Mouse (Mus musculus): ENCODE data around the gene Sipa1l3.

- TF ChIP-seq POLR2A (IDR thresholded peaks at IDR 0.05; ENCODE audit: borderline replicate concordance, insufficient read depth, low read length) (no peak), CTCF (IDR thresholded peaks at IDR 0.05; ENCODE audit: borderline replicate concordance, insufficient read depth, low read depth, low read length) (no peak)
Measured at GRCm38 (mm10) chr7:29284523-29284922, 233.9 kb downstream of the Sipa1l3 start.
